Mouse (Mus musculus): ENCODE results near the gene Dapk3. TPM values are rescaled to one million over a fixed set of nuclear protein-coding genes. Genes with fewer than 3 reads are reported as not detected.
"Not testable (repeated sequence)": the region's sequence is repeated elsewhere in the genome, so short reads cannot be mapped to it uniquely, and the experiment has no call there.

Gene Dapk3
- polyA plus RNA-seq, 1 experiment from 2014 or later, result 55.1 TPM

DNA sequence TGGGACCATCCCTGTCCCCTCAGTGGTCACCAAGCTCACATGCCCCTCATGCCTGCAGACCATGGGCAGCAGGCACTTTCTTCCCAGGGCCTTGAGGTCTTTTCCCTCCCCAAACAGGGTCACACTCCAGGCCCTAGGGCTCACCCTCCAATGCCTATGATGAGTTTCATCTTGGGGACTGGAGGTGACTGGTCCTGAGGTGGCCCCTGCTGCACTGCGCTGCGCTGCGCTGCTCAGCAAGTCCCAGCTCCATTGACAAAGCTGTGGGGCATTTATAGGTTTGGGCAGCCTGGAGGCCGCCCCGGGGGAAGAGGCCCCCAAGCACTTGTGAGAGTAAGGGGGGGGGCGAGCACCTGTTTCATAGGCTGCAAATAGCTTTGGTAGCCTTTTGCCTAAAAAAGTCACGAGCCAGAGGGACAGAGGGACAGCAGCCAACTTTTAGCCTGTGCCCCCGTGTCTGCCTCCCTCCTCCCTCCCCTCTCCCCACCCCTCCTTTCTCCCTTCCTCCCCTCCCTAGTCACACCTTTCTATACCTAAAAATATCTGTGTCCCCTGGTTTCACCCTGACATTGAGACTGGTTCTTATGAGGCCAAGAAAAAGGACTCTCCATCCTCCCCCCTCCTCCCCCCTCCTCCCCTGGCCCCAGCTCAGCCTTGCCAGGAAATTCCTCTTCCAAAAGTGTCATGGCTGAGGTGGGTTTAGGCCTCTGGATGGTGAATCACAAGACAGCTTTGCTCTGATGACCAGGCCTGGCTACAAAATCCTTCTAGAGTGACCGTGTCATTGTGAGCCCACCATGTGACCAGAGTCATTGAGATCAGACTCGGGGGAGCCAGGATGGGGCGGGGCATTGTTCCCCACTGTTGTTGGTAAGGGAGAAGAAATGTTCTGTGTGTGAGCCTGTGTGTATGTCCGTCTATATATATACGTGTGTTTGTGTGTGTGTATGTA lies 19.3 kb downstream of the Dapk3 start, which contains the start of gene Nmrk2:
TSS of gene Nmrk2 (minus strand) at position 245 of the 952 bp plus-strand sequence.
- Histone ChIP-seq H3K9me3 (ENCODE audit: control insufficient read depth, low read length) (no peaks in the 10 kb centered on the region), H3K9ac (replicated peaks; ENCODE audit: low read depth, low read length) (no peak within 1 kb of the TSS), H3K4me3 (replicated peaks; ENCODE audit: low read length) (no peak within 1 kb of the TSS), H3K27ac (ENCODE audit: low read length) (no peak within 1 kb of the TSS), H3K4me2 (ENCODE audit: low read length) (no peak within 1 kb of the TSS), H3K4me1 (replicated peaks; ENCODE audit: control insufficient read depth, insufficient read depth, low read length) (no peaks in the 10 kb centered on the region), H3K36me3 (ENCODE audit: control insufficient read depth, insufficient read depth) (peaks cover 9% of the 10 kb centered on the region), H3K27me3 (replicated peaks; ENCODE audit: control insufficient read depth, insufficient read depth, low read length) (0 out of 2 replicates have a peak, but pooled peaks cover 3% of the 10 kb centered on the region)
- ATAC-seq, result no peak
- 60% methylated on average over 13 of the region's 13 CpGs for WGBS

DNA sequence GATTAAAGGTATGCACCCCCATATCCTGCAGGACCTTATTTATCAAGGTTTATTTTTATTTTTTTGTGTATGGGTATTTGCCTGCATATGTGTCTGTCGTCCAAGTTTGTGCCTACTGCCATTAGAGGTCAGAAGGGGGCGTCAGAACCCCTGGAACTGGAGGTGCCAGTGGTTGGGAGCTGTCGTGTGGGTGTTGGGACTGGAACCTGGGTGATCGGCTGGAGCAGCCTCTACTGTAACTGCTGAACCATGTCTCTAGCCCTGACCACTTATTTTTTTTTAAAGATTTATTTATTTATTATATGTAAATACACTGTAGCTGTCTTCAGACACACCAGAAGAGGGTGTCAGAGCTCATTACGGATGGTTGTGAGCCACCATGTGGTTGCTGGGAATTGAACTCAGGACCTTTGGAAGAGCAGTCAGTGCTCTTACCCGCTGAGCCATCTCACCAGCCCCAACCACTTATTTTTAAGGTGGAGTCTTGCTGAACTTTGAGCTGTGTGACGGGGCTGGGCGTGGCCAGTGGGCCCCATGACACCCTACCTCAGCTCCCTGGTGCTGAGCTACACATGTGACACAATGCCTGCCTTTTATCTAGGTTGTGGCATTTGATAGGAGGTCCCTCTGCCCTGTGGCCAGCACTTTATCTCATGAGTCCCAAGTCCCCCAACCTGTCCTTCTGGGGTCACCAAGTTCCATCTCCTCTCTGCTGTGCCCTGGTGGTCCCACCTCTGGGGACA lies 20.3 kb downstream of the Dapk3 start:
- Histone ChIP-seq H3K9ac (replicated peaks; ENCODE audit: low read depth, low read length) (no peak overlapping the region), H3K4me3 (replicated peaks; ENCODE audit: low read length) (no peak overlapping the region), H3K9me3 (ENCODE audit: control insufficient read depth, low read length) (no peaks in the 10 kb centered on the region), H3K4me1 (replicated peaks; ENCODE audit: control insufficient read depth, insufficient read depth, low read length) (no peaks in the 10 kb centered on the region), H3K36me3 (ENCODE audit: control insufficient read depth, insufficient read depth) (peaks cover 17% of the 10 kb centered on the region), H3K27me3 (replicated peaks; ENCODE audit: control insufficient read depth, insufficient read depth, low read length) (no peaks in the 10 kb centered on the region), H3K27ac (ENCODE audit: low read length) (no peak overlapping the region), H3K4me2 (ENCODE audit: low read length) (no peak overlapping the region)
- WGBS, result 63% methylated on average over 8 of the region's 8 CpGs
- ATAC-seq, result no peak

DNA sequence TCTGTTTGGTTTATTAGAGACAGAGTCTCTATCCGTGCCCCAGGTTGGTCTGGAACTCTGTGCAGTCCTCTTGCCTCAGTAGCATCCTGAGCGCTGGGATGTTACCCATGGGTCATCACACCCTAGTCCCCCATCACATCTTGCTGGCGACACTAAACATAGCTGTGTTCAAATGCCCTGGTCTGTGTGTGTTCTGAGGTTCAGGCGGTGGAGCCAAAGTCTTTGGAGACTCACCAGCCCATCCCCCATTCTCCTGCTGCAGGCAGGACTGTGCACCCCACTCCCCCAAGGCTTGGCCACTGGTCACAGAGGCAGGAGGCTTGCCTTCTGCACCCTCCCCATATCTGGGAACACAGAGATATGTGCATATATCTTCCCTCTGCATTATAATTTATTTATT lies 21.3 kb downstream of the Dapk3 start:
- Histone ChIP-seq H3K4me2 (ENCODE audit: low read length) (no peak overlapping the region), H3K27ac (ENCODE audit: low read length) (0 out of 2 replicates have a peak overlapping the region, but pooled peaks have one; percentile 26), H3K4me3 (replicated peaks; ENCODE audit: low read length) (no peak overlapping the region), H3K9me3 (ENCODE audit: control insufficient read depth, low read length) (no peaks in the 10 kb centered on the region), H3K36me3 (ENCODE audit: control insufficient read depth, insufficient read depth) (peaks cover 17% of the 10 kb centered on the region), H3K27me3 (replicated peaks; ENCODE audit: control insufficient read depth, insufficient read depth, low read length) (no peaks in the 10 kb centered on the region), H3K4me1 (replicated peaks; ENCODE audit: control insufficient read depth, insufficient read depth, low read length) (no peaks in the 10 kb centered on the region), H3K9ac (replicated peaks; ENCODE audit: low read depth, low read length) (no peak overlapping the region)
- peak; percentile 22; the same call in 1 of the 2 replicates for ATAC-seq
- 66% methylated on average over 4 of the region's 4 CpGs for WGBS

DNA sequence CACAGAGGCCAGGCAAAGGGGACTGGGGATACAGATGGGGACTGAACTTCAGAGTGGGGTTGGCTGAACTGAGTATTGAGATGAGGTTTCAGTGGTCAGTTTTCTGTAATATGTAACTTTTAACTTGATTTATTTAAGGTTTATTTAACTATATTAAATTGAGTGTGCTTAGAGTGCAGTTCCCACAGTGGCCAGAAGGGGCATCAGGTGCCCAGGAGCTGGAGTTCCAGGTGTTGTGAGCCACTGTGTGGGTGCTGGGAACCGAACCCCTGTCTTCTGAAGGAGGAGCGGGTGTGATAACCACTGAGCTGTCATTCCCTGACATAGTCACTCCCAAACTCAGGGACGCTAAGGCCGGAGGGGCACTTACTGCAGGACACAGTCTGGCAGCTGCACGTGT lies 27.3 kb downstream of the Dapk3 start:
- H3K4me2 ChIP-seq (ENCODE audit: low read length), result no peak overlapping the region
- no peaks in the 10 kb centered on the region for H3K27me3 ChIP-seq (replicated peaks; ENCODE audit: control insufficient read depth, insufficient read depth, low read length)
- no peak overlapping the region for H3K9ac ChIP-seq (replicated peaks; ENCODE audit: low read depth, low read length)
- H3K4me3 ChIP-seq (replicated peaks; ENCODE audit: low read length), result no peak overlapping the region
- peaks cover 71% of the 10 kb centered on the region for H3K36me3 ChIP-seq (ENCODE audit: control insufficient read depth, insufficient read depth)
- 98% methylated on average over 5 of the region's 5 CpGs for WGBS
- peaks cover 8% of the 10 kb centered on the region; the same call in 1 of the 2 replicates for H3K9me3 ChIP-seq (ENCODE audit: control insufficient read depth, low read length)
- H3K4me1 ChIP-seq (replicated peaks; ENCODE audit: control insufficient read depth, insufficient read depth, low read length), result no peaks in the 10 kb centered on the region
- ATAC-seq, result no peak
- no peak overlapping the region for H3K27ac ChIP-seq (ENCODE audit: low read length)

DNA sequence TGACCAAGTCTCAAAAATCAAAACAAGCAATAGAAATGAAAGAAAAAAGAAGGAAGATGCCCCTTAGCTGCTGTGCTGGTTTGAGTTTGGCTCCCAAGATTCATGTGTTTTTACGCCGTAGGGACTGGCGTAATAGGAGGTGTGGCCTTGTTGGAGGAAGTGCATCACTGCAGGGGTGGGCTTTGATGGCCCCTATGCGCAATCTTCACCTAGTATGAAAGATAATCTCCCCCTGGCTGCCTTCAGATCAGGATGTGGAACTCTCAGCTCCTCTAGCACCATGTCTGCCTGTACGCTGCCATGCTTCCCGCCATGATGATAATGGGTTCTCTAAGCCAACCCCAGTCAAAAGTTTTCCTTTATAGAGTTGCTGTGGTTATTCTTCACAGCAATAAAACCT lies 33.5 kb downstream of the Dapk3 start:
- WGBS, result 88% methylated on average over 6 of the region's 6 CpGs
- Histone ChIP-seq H3K9me3 (ENCODE audit: control insufficient read depth, low read length) (peaks cover 5% of the 10 kb centered on the region; the same call in 1 of the 2 replicates), H3K4me2 (ENCODE audit: low read length) (no peak overlapping the region), H3K27me3 (replicated peaks; ENCODE audit: control insufficient read depth, insufficient read depth, low read length) (no peaks in the 10 kb centered on the region), H3K9ac (replicated peaks; ENCODE audit: low read depth, low read length) (no peak overlapping the region), H3K27ac (ENCODE audit: low read length) (no peak overlapping the region), H3K36me3 (ENCODE audit: control insufficient read depth, insufficient read depth) (peaks cover 47% of the 10 kb centered on the region), H3K4me3 (replicated peaks; ENCODE audit: low read length) (no peak overlapping the region), H3K4me1 (replicated peaks; ENCODE audit: control insufficient read depth, insufficient read depth, low read length) (no peaks in the 10 kb centered on the region)
- no peak for ATAC-seq

DNA sequence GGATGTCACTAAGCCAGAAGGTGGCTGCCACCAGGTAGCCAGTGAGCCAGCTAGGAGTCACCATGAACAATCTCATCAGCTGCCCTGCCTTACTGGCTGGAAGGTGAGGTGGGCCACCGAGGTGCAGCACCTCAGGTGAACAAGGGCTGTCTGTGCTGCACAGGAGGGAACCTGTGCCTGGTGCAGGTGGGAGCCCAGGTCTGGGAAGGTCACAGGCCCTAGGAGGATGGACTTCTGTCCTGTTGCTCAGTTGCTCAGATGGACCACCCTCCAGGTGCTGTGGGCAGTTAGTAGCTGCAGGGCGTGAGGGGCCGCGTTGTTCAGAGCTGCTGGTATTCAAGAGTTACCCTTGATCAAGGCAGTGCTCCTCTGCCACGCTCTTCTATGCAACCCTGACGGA lies 34.0 kb downstream of the Dapk3 start:
- no peak for ATAC-seq
- H3K9ac ChIP-seq (replicated peaks; ENCODE audit: low read depth, low read length), result no peak overlapping the region
- WGBS, result 91% methylated on average over 6 of the region's 6 CpGs

DNA sequence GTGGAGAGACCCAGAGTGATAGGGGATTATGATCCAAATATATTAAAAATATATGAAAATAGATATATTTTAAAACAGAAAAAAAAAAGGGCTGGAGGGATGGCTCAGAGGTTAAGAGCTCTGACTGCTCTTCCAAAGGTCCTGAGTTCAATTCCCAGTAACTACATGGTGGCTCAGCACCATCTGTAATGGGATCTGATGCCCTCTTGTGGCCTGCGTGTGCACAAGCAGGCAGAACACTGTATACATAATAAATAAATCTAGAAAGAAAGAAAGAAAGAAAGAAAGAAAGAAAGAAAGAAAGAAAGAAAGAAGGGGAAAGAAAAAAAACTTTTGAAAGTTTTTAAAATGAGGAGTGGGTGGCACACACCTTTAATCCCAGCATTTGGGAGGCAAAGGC lies 34.5 kb downstream of the Dapk3 start:
- H3K27me3 ChIP-seq (replicated peaks; ENCODE audit: control insufficient read depth, insufficient read depth, low read length); H3K9me3 ChIP-seq (ENCODE audit: control insufficient read depth, low read length); H3K4me3 ChIP-seq (replicated peaks; ENCODE audit: low read length); H3K4me1 ChIP-seq (replicated peaks; ENCODE audit: control insufficient read depth, insufficient read depth, low read length); H3K4me2 ChIP-seq (ENCODE audit: low read length); ATAC-seq; H3K9ac ChIP-seq (replicated peaks; ENCODE audit: low read depth, low read length); H3K27ac ChIP-seq (ENCODE audit: low read length): not testable (repeated sequence)
- H3K36me3 ChIP-seq (ENCODE audit: control insufficient read depth, insufficient read depth), result peaks cover 38% of the 10 kb centered on the region
- 29% methylated on average over 1 of the region's 1 CpGs for WGBS

More for the DNA sequence above, 34.0 kb downstream of the Dapk3 start:
- Histone ChIP-seq H3K36me3 (ENCODE audit: control insufficient read depth, insufficient read depth) (peaks cover 43% of the 10 kb centered on the region), H3K9me3 (ENCODE audit: control insufficient read depth, low read length) (peaks cover 5% of the 10 kb centered on the region; the same call in 1 of the 2 replicates), H3K4me2 (ENCODE audit: low read length) (no peak overlapping the region), H3K4me3 (replicated peaks; ENCODE audit: low read length) (no peak overlapping the region), H3K27me3 (replicated peaks; ENCODE audit: control insufficient read depth, insufficient read depth, low read length) (no peaks in the 10 kb centered on the region), H3K4me1 (replicated peaks; ENCODE audit: control insufficient read depth, insufficient read depth, low read length) (no peaks in the 10 kb centered on the region), H3K27ac (ENCODE audit: low read length) (no peak overlapping the region)

DNA sequence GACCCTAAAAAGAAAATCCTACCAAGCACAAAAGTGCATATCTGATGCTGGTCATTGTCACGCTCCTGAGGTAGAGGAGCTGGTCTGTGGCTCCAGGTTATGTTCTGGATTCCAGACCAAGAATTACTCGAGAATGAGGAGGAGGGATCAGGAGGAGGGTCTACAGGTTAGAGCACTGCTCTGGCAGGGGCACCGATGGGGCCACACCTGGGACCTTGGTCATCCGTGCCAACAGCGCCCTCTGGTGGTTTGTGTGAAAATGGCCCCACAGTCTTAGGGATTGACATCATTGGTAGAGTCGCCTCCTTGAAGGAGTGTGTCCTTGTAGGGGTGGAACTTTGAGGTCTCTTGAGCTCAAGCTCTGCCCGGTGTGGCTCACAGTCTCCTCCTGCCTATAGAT lies 35.2 kb downstream of the Dapk3 start:
- H3K27ac ChIP-seq (ENCODE audit: low read length), result no peak overlapping the region
- peak; percentile 22; the same call in 1 of the 2 replicates for ATAC-seq
- WGBS, result 41% methylated on average over 7 of the region's 7 CpGs

DNA sequence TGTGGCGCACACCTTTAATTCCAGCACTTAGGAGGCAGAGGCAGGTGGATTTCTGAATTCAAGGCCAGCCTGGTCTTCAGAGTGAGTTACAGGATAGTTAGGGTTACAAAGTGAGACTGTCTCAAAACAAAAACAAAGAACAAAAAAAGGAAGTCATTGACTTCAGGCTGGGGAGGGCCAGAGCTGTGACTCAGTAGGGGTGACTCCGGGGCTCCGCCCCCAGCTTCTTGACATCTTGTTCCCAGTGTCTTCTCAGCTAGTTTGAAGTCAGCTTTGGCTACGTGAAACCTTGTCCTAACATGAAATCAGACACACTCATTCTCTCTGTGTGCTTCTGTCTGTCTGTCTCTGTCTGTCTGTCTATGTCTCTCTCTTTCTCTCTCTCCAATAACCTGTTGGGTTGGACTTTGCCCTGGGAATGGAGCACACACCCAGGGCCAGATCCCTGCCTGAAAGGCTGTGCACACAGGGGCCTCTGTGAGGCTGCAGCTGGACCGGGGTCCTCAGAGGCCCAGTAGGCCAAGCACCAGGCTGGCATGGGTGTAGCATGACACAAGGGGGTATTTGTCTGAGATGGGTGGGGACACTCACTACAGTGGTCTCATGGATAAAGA lies 38.7 kb downstream of the Dapk3 start:
- Histone ChIP-seq H3K27me3 (replicated peaks; ENCODE audit: control insufficient read depth, insufficient read depth, low read length) (no peaks in the 10 kb centered on the region), H3K36me3 (ENCODE audit: control insufficient read depth, insufficient read depth) (peaks cover 8% of the 10 kb centered on the region), H3K4me1 (replicated peaks; ENCODE audit: control insufficient read depth, insufficient read depth, low read length) (no peaks in the 10 kb centered on the region), H3K9me3 (ENCODE audit: control insufficient read depth, low read length) (no peaks in the 10 kb centered on the region), H3K4me3 (replicated peaks; ENCODE audit: low read length) (no peak overlapping the region), H3K4me2 (ENCODE audit: low read length) (no peak overlapping the region), H3K27ac (ENCODE audit: low read length) (no peak overlapping the region), H3K9ac (replicated peaks; ENCODE audit: low read depth, low read length) (no peak overlapping the region)
- 92% methylated on average over 5 of the region's 5 CpGs for WGBS
- no peak for ATAC-seq

More for the DNA sequence above, 35.2 kb downstream of the Dapk3 start:
- H3K27me3 ChIP-seq (replicated peaks; ENCODE audit: control insufficient read depth, insufficient read depth, low read length), result no peaks in the 10 kb centered on the region
- H3K4me2 ChIP-seq (ENCODE audit: low read length), result no peak overlapping the region
- H3K9ac ChIP-seq (replicated peaks; ENCODE audit: low read depth, low read length), result no peak overlapping the region
- no peaks in the 10 kb centered on the region for H3K9me3 ChIP-seq (ENCODE audit: control insufficient read depth, low read length)
- H3K4me3 ChIP-seq (replicated peaks; ENCODE audit: low read length), result no peak overlapping the region
- peaks cover 31% of the 10 kb centered on the region for H3K36me3 ChIP-seq (ENCODE audit: control insufficient read depth, insufficient read depth)
- no peaks in the 10 kb centered on the region for H3K4me1 ChIP-seq (replicated peaks; ENCODE audit: control insufficient read depth, insufficient read depth, low read length)
